Mouse (Mus musculus): Measurements from ENCODE around the gene Zfp40.

Gene Zfp40

GRCm38 (mm10) chr17:23192453-23193379 is at the start of gene Zfp40:
Gene Zfp40 (minus strand): TSS chr17:23193252.
- in situ Hi-C loops (cut with MboI, MseI), result loop anchor here (5.0 to 10.0 kb wide), 6 partner anchors 328 to 1480 kb away; partner anchors contain the start of genes Zfp945 (in 1 of the 2) and Zfp946 (in 1 of the 2)

DNA sequence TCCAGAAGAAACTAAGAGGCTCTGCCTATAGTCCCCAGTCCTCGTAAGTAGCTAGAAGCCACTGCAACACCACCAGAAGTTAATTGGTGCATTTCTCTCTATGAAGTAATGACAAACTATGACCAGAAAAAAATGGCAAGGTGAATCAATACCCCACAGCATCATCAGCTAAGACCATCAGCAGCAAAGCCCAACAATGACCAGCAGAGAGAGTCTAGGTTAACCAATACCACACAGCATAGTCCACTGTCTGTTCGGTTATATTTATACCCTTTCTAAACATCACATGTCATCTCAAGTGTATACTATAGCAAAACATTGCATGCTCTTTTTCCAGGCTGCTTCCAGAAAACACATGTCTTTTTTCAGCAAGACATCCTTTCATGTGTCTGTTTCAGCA is 25.3 kb upstream of the Zfp40 start:
- in situ Hi-C loops (cut with MboI, MseI), result no loop called here

DNA sequence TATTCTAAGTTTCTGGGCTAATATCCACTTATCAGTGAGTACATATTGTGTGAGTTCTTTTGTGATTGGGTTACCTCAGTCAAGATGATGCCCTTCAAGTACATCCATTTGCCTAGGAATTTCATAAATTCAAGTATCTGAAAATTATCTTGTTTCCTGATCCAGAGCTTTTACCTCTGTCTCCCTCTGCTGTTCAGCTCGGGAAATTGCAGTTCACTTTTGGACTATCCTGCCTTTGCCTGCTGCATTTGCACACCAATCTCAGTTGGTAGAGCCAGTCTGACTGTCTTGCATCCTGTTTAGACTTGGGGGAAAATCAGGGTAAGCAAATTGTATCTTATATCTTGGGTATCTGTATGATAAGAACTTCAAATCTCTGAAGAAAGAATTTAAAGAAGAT is 6.8 kb upstream of the Zfp40 start:
- in situ Hi-C loops (cut with MboI, MseI), result loop anchor here in 1 of 2 experiments (10.0 kb wide), 3 partner anchors 335 to 775 kb away; partner anchors contain the start of genes Zfp945 and Zfp946

- in situ Hi-C loops (cut with MboI, MseI), result loop anchor here (5.0 to 10.0 kb wide), 6 partner anchors 329 to 1481 kb away; partner anchors contain the start of genes Zfp945 (in 1 of the 2) and Zfp946 (in 1 of the 2)
Measured at GRCm38 (mm10) chr17:23193441-23193840, 389 bp upstream of the Zfp40 start.

DNA sequence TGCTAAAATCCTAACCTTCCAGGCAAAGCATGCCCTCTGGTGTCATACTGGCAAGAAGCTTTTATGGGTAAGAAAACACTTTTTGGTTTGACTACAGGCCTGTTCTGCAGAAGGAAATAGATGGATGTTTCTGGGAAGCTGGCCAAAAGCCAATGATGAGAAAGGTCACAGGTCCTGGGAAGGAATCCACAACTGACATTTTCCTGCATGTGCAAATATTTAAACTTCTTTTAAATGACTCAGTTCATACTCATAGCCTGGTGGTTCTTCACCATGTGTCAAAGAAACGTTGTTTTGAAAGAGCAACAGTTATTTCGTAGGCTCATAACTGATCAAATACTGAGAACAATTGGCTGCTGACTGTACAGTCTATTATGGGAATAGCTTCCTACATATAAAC is 5.4 kb downstream of the Zfp40 start:
- in situ Hi-C loops (cut with MboI, MseI), result no loop called here

Data from T-helper 17 cell (primary cell).